Mouse (Mus musculus) MEL (cell line): ENCODE measurements around the gene Kdm6b. TPM values are rescaled to one million over a fixed set of nuclear protein-coding genes. Genes with fewer than 3 reads are reported as not detected.
A peak's percentile ranks its signal among the peaks of the same experiment; 100 is the strongest.

Source experiments
- DNase-seq: peaks from one replicate; pipeline ENCODE4 v3.0.0; 2011; ENCODE audit warnings: low read depth, low spot score
- H3K27ac ChIP-seq: 2 replicates; pipeline ENCODE4 v1.5.1; 2012; ENCODE audit warnings: low read depth, mild to moderate bottlenecking, control low read depth, low read length, moderate library complexity; ENCODE audit not compliant: control insufficient read depth
- H3K27me3 ChIP-seq, 2 experiments: fragments of 150-350 bp in 1 of 2; sonication (generic) in 1 of 2; 2 replicates each; pipeline ENCODE4 v1.6.1; 2012; ENCODE audit warnings: low read length in 2 of 2, mild to moderate bottlenecking in 2 of 2, improper control_type of control experiment in 1 of 2, moderate library complexity in 1 of 2; ENCODE audit not compliant: insufficient read depth in 2 of 2, control insufficient read depth in 1 of 2
- H3K36me3 ChIP-seq, 2 experiments: 2 replicates each; pipeline ENCODE4 v1.6.1; 2012 to 2014; ENCODE audit warnings: low read length in 2 of 2, improper control_type of control experiment in 1 of 2, inconsistent platforms in 1 of 2, mild to moderate bottlenecking in 1 of 2; ENCODE audit not compliant: insufficient read depth in 2 of 2, control insufficient read depth in 1 of 2
- H3K4me1 ChIP-seq, 2 experiments: fragments of 150-350 bp in 1 of 2; sonication (generic) in 1 of 2; 2 replicates each; pipeline ENCODE4 v1.6.1; 2012; ENCODE audit warnings: low read length in 2 of 2, improper control_type of control experiment in 1 of 2, mild to moderate bottlenecking in 1 of 2; ENCODE audit not compliant: insufficient read depth in 2 of 2, control insufficient read depth in 1 of 2
- H3K4me3 ChIP-seq, 2 experiments: fragments of 150-350 bp in 1 of 2; sonication (generic) in 1 of 2; 2 replicates each; pipeline ENCODE4 v1.5.1; 2012; ENCODE audit warnings: low read depth in 2 of 2, low read length in 2 of 2, mild to moderate bottlenecking in 2 of 2, moderate library complexity in 2 of 2, control low read depth in 1 of 2, improper control_type of control experiment in 1 of 2; ENCODE audit not compliant: control insufficient read depth in 1 of 2, insufficient read depth in 1 of 2
- H3K79me2 ChIP-seq: 2 replicates; pipeline ENCODE4 v1.6.1; 2012; ENCODE audit warnings: mild to moderate bottlenecking, low read length, moderate library complexity; ENCODE audit not compliant: control insufficient read depth, poor library complexity, insufficient read depth
- H3K9ac ChIP-seq: 2 replicates; pipeline ENCODE4 v1.6.1; 2012; ENCODE audit warnings: low read depth, mild to moderate bottlenecking, control low read depth, low read length, moderate library complexity; ENCODE audit not compliant: control insufficient read depth, poor library complexity, severe bottlenecking
- H3K9me3 ChIP-seq: fragments of 150-350 bp; sonication (generic); replicated peaks from 2 replicates; pipeline ENCODE4 v1.6.1; 2012; ENCODE audit warnings: mild to moderate bottlenecking, low read length, improper control_type of control experiment, moderate library complexity; ENCODE audit not compliant: insufficient read depth
- BHLHE40 ChIP-seq: IDR thresholded peaks from 2 replicates; pipeline ENCODE4 v1.6.1; 2012; ENCODE audit warnings: low read depth, mild to moderate bottlenecking, inconsistent platforms, low read length, improper control_type of control experiment, borderline replicate concordance
- CHD1 ChIP-seq: IDR thresholded peaks from 2 replicates; pipeline ENCODE4 v1.6.1; 2012; ENCODE audit warnings: low read depth, mild to moderate bottlenecking, inconsistent platforms, low read length, improper control_type of control experiment
- CHD2 ChIP-seq: IDR thresholded peaks from 2 replicates; pipeline ENCODE4 v1.6.1; 2011; ENCODE audit warnings: low read length, improper control_type of control experiment
- CTCF ChIP-seq, 3 experiments: IDR thresholded peaks in 2 of 3; conservative IDR thresholded peaks in 1 of 3; 2 replicates each; pipeline ENCODE4 v1.5.1; 2011 to 2012; ENCODE audit warnings: low read length in 3 of 3, low read depth in 2 of 3, mild to moderate bottlenecking in 2 of 3, improper control_type of control experiment in 1 of 3, inconsistent platforms in 1 of 3, mixed read lengths in 1 of 3, moderate library complexity in 1 of 3; ENCODE audit not compliant: control insufficient read depth in 1 of 3, insufficient read depth in 1 of 3, poor library complexity in 1 of 3, severe bottlenecking in 1 of 3
- ELF1 ChIP-seq: IDR thresholded peaks from 2 replicates; pipeline ENCODE4 v1.6.1; 2014; ENCODE audit warnings: low read depth, mild to moderate bottlenecking, inconsistent platforms, low read length, improper control_type of control experiment, moderate library complexity
- EP300 ChIP-seq, 2 experiments: IDR thresholded peaks; 2 replicates each; pipeline ENCODE4 v1.6.1; 2011; ENCODE audit warnings: improper control_type of control experiment in 2 of 2, low read length in 2 of 2, low read depth in 1 of 2, mild to moderate bottlenecking in 1 of 2
- GABPA ChIP-seq: IDR thresholded peaks from 2 replicates; pipeline ENCODE4 v1.6.1; 2012; ENCODE audit warnings: low read depth, mild to moderate bottlenecking, inconsistent platforms, low read length, improper control_type of control experiment, moderate library complexity
- HCFC1 ChIP-seq: IDR thresholded peaks from 2 replicates; pipeline ENCODE4 v1.6.1; 2012; ENCODE audit warnings: low read depth, mild to moderate bottlenecking, inconsistent platforms, low read length, improper control_type of control experiment, moderate library complexity
- JUND ChIP-seq: IDR thresholded peaks from 2 replicates; pipeline ENCODE4 v1.6.1; 2011; ENCODE audit warnings: low read depth, mild to moderate bottlenecking, improper control_type of control experiment, low read length
- MAFK ChIP-seq: IDR thresholded peaks from 2 replicates; pipeline ENCODE4 v1.6.1; 2011; ENCODE audit warnings: low read depth, mild to moderate bottlenecking, low read length, improper control_type of control experiment, borderline replicate concordance
- MAX ChIP-seq: IDR thresholded peaks from 2 replicates; pipeline ENCODE4 v1.6.1; 2011; ENCODE audit warnings: low read length, improper control_type of control experiment
- MAZ ChIP-seq: IDR thresholded peaks from 2 replicates; pipeline ENCODE4 v1.6.1; 2012; ENCODE audit warnings: low read depth, mild to moderate bottlenecking, inconsistent platforms, low read length, improper control_type of control experiment
- MEF2A ChIP-seq: IDR thresholded peaks from 2 replicates; pipeline ENCODE4 v1.6.1; 2014; ENCODE audit warnings: low read depth, mild to moderate bottlenecking, inconsistent platforms, low read length, improper control_type of control experiment; ENCODE audit not compliant: poor library complexity, insufficient replicate concordance, severe bottlenecking; ENCODE audit errors: extremely low read depth
- MXI1 ChIP-seq: IDR thresholded peaks from 2 replicates; pipeline ENCODE4 v1.6.1; 2011; ENCODE audit warnings: mild to moderate bottlenecking, low read depth, low read length, improper control_type of control experiment
- MYB ChIP-seq: IDR thresholded peaks from 2 replicates; pipeline ENCODE4 v1.6.1; 2011; ENCODE audit warnings: mild to moderate bottlenecking, low read depth, low read length, improper control_type of control experiment
- MYC ChIP-seq: IDR thresholded peaks from 2 replicates; pipeline ENCODE4 v1.6.1; 2011; ENCODE audit warnings: low read depth, mild to moderate bottlenecking, low read length, improper control_type of control experiment, moderate library complexity
- NELFE ChIP-seq: IDR thresholded peaks from 2 replicates; pipeline ENCODE4 v1.6.1; 2011; ENCODE audit warnings: low read depth, low read length, improper control_type of control experiment
- POLR2A ChIP-seq, 2 experiments: IDR thresholded peaks; 2 replicates each; pipeline ENCODE4 v1.6.1; 2011 to 2012; ENCODE audit warnings: low read length in 2 of 2, mild to moderate bottlenecking in 2 of 2, control low read depth in 1 of 2, improper control_type of control experiment in 1 of 2, low read depth in 1 of 2, moderate library complexity in 1 of 2; ENCODE audit not compliant: control insufficient read depth in 1 of 2, insufficient read depth in 1 of 2, poor library complexity in 1 of 2
- POLR2AphosphoS2 ChIP-seq: IDR thresholded peaks from 2 replicates; pipeline ENCODE4 v1.6.1; 2011; ENCODE audit warnings: low read length, improper control_type of control experiment
- RAD21 ChIP-seq: IDR thresholded peaks from 2 replicates; pipeline ENCODE4 v1.6.1; 2011; ENCODE audit warnings: mild to moderate bottlenecking, low read depth, low read length, improper control_type of control experiment
- RCOR1 ChIP-seq: IDR thresholded peaks from 2 replicates; pipeline ENCODE4 v1.6.1; 2012; ENCODE audit warnings: low read depth, mild to moderate bottlenecking, inconsistent platforms, low read length, improper control_type of control experiment
- SIN3A ChIP-seq: IDR thresholded peaks from 2 replicates; pipeline ENCODE4 v1.6.1; 2012; ENCODE audit warnings: low read length, improper control_type of control experiment, inconsistent platforms
- SMC3 ChIP-seq: IDR thresholded peaks from 2 replicates; pipeline ENCODE4 v1.6.1; 2011; ENCODE audit warnings: low read depth, low read length, improper control_type of control experiment
- TAL1 ChIP-seq: IDR thresholded peaks from 2 replicates; pipeline ENCODE4 v1.6.1; 2012; ENCODE audit warnings: mild to moderate bottlenecking, inconsistent platforms, low read length, moderate library complexity, mixed read lengths
- TBP ChIP-seq: IDR thresholded peaks from 2 replicates; pipeline ENCODE4 v1.8.0; 2011; ENCODE audit warnings: low read depth, low read length, improper control_type of control experiment
- USF1 ChIP-seq: IDR thresholded peaks from 2 replicates; pipeline ENCODE4 v1.6.1; 2014; ENCODE audit warnings: low read depth, mild to moderate bottlenecking, inconsistent platforms, low read length, improper control_type of control experiment, moderate library complexity
- USF2 ChIP-seq, 2 experiments: IDR thresholded peaks; 2 replicates each; pipeline ENCODE4 v1.6.1; 2011 to 2012; ENCODE audit warnings: improper control_type of control experiment in 2 of 2, low read length in 2 of 2, borderline replicate concordance in 1 of 2, inconsistent platforms in 1 of 2, low read depth in 1 of 2, mild to moderate bottlenecking in 1 of 2; ENCODE audit not compliant: insufficient read depth in 1 of 2
- ZKSCAN1 ChIP-seq: IDR thresholded peaks from 2 replicates; pipeline ENCODE4 v1.6.1; 2012; ENCODE audit warnings: low read depth, mild to moderate bottlenecking, inconsistent platforms, low read length, improper control_type of control experiment, moderate library complexity
- ZMIZ1 ChIP-seq: IDR thresholded peaks from 2 replicates; pipeline ENCODE4 v1.6.1; 2012; ENCODE audit warnings: low read depth, mild to moderate bottlenecking, inconsistent platforms, low read length, improper control_type of control experiment, moderate library complexity
- ZNF384 ChIP-seq: IDR thresholded peaks from 2 replicates; pipeline ENCODE4 v1.6.1; 2012; ENCODE audit warnings: low read depth, mild to moderate bottlenecking, inconsistent platforms, low read length, improper control_type of control experiment
- polyA plus RNA-seq, 2 experiments: library from polyadenylated mRNA; stranded (reverse) in 1 of 2; unstranded in 1 of 2; fragments of >175 nt in 1 of 2; fragments of >200 nt in 1 of 2; gene quantifications; 2 replicates each; pipeline versions ENCODE4 v1.2.1 to v1.2.4; 2012; ENCODE audit warnings: low replicate concordance in 2 of 2, low read depth in 1 of 2; ENCODE audit not compliant: insufficient read length in 2 of 2, insufficient read depth in 1 of 2, missing spikeins in 1 of 2
- total RNA-seq: library from RNA; depleted of rRNA; stranded (reverse); fragments of 300-350 nt; gene quantifications from 2 replicates; pipeline ENCODE4 v1.2.3, GENCODE M21; 2012

The Kdm6b gene
- total and polyA plus RNA-seq, 3 experiments = 5.8 to 43.4 (median 25.0) TPM

GRCm38 (mm10) chr11:69409378-69410044 is 4.0 kb downstream of the Kdm6b start (continued):
- no peak for TF ChIP-seq TAL1
- TF ChIP-seq MAX = peak; percentile 92
- no peak for TF ChIP-seq ZKSCAN1
- TF ChIP-seq MAFK = no peak
- TF ChIP-seq MYC = peak; percentile 97
- TF ChIP-seq BHLHE40 = peak; percentile 72; the same call in 1 of the 2 replicates
- TF ChIP-seq MAZ = peak; percentile 99
- TF ChIP-seq USF1 = peak; percentile 75
- peak; percentile 65 for TF ChIP-seq HCFC1
- no peak for TF ChIP-seq POLR2AphosphoS2
- TF ChIP-seq, all 39 proteins: peak for 14

DNA sequence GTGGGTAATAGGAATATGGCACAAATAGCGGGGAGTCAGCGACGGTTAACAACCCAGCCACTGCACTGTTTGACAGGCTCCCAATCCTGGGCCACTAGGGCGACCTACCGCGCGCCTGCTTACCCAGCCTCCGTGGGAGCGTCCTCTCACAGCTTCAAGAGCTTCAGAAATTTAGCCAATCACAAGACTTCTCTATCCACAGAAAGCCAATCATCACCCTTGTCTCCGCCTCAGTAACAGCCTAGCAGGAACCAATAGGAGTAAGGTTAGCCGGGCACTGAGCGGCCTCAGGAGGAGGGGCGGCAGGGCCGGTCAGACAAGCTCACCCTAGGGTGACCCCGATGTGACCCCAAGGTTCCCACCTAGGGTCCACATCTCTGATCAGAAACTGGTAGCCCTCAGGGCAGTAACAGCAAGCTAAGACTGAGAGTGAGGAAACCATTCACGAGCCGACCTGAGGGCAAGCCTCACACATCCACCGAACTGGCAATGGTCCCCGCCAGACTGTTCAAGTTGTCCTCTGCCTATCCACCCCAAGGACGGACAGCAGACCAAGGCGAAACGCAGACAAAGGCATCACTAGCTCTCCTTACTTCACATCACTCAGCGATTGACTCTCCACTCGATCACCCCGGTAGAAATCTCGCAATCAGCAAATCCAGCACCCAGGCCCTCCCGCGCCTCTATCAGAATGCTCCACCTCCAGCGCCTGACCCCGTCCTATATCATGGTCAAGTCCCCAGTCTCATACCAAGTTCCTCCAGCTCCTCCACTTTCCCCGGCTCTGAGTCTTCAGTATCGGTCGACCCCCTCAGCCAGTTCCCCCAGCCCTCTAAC is 4.7 kb downstream of the Kdm6b start:
- Histone ChIP-seq H3K79me2 (peaks cover 48% of the 10 kb centered on the region), H3K27ac (peak overlapping the region; percentile 81), H3K4me3 (peak overlapping the region; percentile 68 to 79), H3K4me1 (peaks cover 11 to 25% of the 10 kb centered on the region in 2 experiments), H3K27me3 (no peaks in the 10 kb centered on the region), H3K9me3 (no peaks in the 10 kb centered on the region), H3K36me3 (peaks cover 0 to 20% of the 10 kb centered on the region in 2 experiments; a peak in 3 of 4 replicates), H3K9ac (peak overlapping the region; percentile 72)
- DNase-seq = peak; percentile 99
- TF ChIP-seq ZNF384 = no peak
- TF ChIP-seq MXI1 = no peak
- TF ChIP-seq CHD2 = peak; percentile 41
- no peak for TF ChIP-seq CTCF (IDR thresholded peaks at IDR 0.05 in 2 of 3, conservative IDR thresholded peaks at IDR 0.05 in 1 of 3; ENCODE audit: control insufficient read depth in 1 of 3, insufficient read depth in 1 of 3, low read depth in 2 of 3, low read length in 3 of 3, poor library complexity in 1 of 3, severe bottlenecking in 1 of 3)
- TF ChIP-seq MYB = no peak
- TF ChIP-seq POLR2A (IDR thresholded peaks at IDR 0.05; ENCODE audit: control insufficient read depth in 1 of 2, insufficient read depth in 1 of 2, low read depth in 1 of 2, low read length in 2 of 2, poor library complexity in 1 of 2) = peak in 1 of 2 experiments; percentile 83; a peak in 2 of 4 replicates
- no peak for TF ChIP-seq USF2 (IDR thresholded peaks at IDR 0.05; ENCODE audit: borderline replicate concordance in 1 of 2, insufficient read depth in 1 of 2, low read depth in 1 of 2, low read length in 2 of 2)
- TF ChIP-seq BHLHE40 = no peak
- TF ChIP-seq JUND = 0 out of 2 replicates have a peak, but pooled peaks have one; percentile 50
- TF ChIP-seq MEF2A = no peak
- TF ChIP-seq POLR2AphosphoS2 = no peak
- TF ChIP-seq GABPA = 0 out of 2 replicates have a peak, but pooled peaks have one; percentile 30
- no peak for TF ChIP-seq TAL1
- TF ChIP-seq SMC3 = 0 out of 2 replicates have a peak, but pooled peaks have one; percentile 6
- TF ChIP-seq MYC = no peak; the same call in 1 of the 2 replicates
- TF ChIP-seq ZMIZ1 = 0 out of 2 replicates have a peak, but pooled peaks have one; percentile 47
- peak; percentile 71 for TF ChIP-seq TBP
- TF ChIP-seq SIN3A = peak; percentile 50; the same call in 1 of the 2 replicates
- no peak; the same call in 1 of the 2 replicates for TF ChIP-seq CHD1
- TF ChIP-seq RAD21 = no peak
- TF ChIP-seq ELF1 = 0 out of 2 replicates have a peak, but pooled peaks have one; percentile 15
- TF ChIP-seq ZKSCAN1 = no peak
- TF ChIP-seq EP300 (IDR thresholded peaks at IDR 0.05; ENCODE audit: low read depth in 1 of 2, low read length in 2 of 2) = no peak
- 0 out of 2 replicates have a peak, but pooled peaks have one; percentile 28 for TF ChIP-seq MAFK
- TF ChIP-seq RCOR1 = no peak; the same call in 1 of the 2 replicates
- TF ChIP-seq NELFE = peak; percentile 54
